Mouse (Mus musculus): ENCODE data around the gene Myo19. TPM values are rescaled to one million over a fixed set of nuclear protein-coding genes. Genes with fewer than 3 reads are reported as not detected.
"Not testable (repeated sequence)": the region's sequence is repeated elsewhere in the genome, so short reads cannot be mapped to it uniquely, and the experiment has no call there.

Gene Myo19
- 10 to 100 TPM in 1 of 2 experiments, 1 to 10 TPM in 1; 9.4 to 11.6 TPM for total RNA-seq (2021)
- long read RNA-seq, experiment 1, full-length matches to known transcripts, result 5 of 12 reads
- long read RNA-seq, experiment 1, partial matches to known transcripts, result 2 of 12 reads
- long read RNA-seq, experiment 1, other reads (novel, unspliced or antisense), result 5 of 12 reads
- long read RNA-seq, experiment 2, full-length matches to known transcripts, result 1 of 6 reads
- long read RNA-seq, experiment 2, partial matches to known transcripts, result 2 of 6 reads
- long read RNA-seq, experiment 2, other reads (novel, unspliced or antisense), result 3 of 6 reads

DNA sequence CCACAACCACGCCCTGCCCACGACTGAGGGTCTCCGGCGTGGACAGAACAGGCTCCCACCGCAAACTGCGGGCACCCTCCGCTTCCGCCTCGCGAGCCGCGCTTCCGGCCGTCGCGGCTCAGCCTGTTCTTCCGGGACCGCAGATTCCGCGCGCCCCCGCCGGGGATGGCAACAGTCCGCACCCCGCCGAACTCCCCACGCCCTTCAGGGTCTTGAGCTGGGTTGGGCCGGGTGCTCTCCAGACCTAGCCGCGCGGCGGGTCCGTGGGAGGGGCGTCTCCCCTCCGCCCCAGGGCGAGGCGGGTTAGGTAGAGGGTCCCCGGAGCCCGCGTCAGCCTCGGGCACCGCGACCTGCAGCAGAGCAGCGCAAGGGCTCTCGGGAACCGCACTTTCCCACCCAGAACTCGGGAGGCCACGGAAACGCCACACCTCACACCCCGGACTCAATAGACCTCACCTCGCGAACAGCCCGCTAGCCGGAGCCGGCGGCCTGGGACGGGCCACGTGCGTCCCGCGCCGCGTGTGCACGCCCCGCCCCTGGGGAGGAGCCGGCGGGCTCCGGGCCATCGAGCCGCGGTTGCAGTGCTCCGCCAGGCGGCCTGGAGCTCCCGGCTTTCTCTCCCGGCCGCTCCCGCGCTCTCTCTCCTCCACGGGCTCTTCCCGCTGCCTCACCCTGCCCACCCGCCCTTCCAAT lies at the start of gene Myo19, which contains the start of gene Pigw:
Gene Myo19, plus strand, starts transcription at position 377 of the 693 bp plus-strand sequence.
Gene Pigw, minus strand, starts transcription at position 514 of the 693 bp plus-strand sequence.
- peak; percentile 80 to 86 for DNase-seq (ENCODE audit: low spot score in 2 of 2)

DNA sequence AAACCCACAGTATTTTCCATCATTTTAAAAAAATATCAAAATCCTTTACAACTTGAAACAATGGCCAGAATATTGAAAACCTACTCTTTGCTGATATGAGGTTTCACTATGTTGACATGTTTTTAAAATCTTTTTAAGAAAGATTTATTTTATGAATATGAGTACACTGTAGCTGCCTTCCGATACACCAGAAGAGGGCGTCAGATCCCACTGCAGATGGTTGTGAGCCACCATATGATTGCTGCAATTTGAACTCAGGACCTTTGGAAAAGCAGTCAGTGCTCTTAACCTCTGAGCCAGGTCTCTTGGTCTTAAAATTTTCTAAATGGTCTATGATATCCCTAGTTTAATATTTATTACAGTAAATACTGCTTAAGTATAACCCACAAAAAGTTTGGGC lies 40.6 kb upstream of the Myo19 start:
- DNase-seq (ENCODE audit: low spot score in 2 of 2), result no peak

DNA sequence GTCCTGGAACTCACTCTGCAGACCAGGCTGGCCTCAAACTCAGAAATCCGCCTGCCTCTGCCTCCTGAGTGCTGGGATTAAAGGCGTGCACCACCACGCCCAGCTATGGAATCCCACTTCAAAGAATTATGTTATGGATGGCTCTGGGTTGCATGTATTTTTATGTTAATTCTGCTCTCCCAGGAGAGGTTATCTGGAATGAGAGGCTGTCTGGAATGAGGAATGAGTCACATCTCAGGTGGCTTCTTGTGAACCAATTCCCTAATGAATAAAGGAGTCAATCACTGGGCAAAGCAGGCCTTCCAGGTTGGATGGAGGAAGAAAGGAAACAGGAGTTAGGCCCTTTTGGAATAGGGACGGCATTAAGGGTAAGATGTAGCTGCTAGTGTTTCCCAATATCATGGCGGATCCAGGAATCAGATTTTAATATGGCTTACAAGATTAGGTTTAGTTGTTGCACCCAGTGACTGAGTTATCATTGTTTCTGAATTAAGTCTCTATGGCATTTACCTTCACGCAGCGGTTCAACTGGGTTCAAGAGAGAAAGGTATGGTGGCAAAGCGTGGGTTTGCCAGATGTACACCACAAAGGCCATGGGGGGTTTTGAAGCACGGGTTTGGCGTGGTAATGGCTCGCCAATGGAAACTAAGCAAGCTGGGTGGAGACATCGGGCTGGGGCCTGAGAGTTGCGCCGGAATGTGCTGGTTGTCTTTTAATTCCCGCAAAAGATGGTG lies 33.0 kb upstream of the Myo19 start:
- DNase-seq (ENCODE audit: low spot score in 2 of 2), result no peak

DNA sequence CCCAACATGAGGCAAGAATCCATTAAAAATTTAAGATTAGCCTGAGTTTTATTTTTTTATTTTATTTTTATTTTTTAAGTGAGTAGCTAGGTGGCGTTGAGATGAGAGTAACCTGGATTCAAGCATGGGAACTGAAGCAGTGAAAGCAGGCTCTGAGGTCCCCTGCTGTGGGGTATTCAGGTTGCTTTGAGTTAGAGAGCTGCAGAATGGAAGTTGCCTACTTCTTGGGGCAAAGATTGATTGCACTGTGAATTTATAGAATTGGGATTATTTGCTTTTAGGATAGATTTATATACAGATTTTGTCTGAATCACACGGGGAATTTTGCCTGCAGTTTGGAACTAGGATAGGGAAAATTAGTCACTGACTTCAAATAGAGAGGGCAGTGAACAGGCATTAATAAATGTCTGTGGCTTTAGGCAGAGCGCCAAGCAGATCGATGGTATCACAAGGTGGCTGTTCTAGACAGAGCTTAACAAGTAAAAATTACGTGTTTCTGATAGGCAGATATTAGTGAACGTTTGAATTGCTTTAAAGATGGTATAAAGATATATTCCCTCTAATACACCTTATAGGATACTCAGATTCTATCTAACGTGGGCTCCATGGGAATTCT lies 32.4 kb upstream of the Myo19 start:
- DNase-seq (ENCODE audit: low spot score in 2 of 2), result peak in 1 of 2 experiments; percentile 20

DNA sequence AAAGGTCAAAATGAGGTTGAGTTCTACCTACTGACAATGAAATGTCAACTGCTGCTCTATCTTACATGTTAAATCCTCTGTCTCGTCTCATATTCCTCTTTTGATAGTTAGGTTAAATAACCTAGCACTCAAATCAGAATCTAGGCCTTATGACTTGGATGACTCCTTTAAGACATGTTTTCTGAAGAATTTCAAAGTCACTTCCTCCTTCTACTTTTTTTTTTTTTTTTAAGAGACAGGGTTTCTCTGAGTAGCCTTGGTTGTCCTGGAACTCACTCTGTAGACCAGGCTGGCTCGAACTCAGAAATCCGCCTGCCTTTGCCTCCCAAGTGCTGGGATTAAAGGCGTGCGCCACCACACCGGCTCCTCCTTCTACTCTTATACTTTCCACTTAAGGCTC lies 24.7 kb upstream of the Myo19 start:
- no peak for DNase-seq (ENCODE audit: low spot score in 2 of 2)

DNA sequence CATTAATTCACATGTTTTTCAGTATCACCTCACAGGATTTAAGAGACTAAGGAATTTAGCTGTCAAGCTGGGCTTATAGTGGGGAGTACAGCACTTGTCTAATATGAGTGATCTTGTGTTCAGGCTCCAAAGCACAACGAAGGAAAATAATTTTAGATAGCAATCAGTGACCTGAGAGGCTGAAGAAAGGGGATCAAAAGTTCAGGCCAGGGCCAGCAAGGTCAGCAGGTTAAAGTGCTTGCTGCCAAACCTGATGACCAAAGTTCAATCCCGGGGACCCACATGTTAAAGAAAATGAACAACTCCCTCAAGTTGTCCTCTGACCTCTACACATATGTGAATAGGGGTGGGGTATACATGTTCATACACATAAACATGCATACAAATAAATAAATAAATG lies 14.7 kb upstream of the Myo19 start:
- DNase-seq (ENCODE audit: low spot score in 2 of 2), result no peak

DNA sequence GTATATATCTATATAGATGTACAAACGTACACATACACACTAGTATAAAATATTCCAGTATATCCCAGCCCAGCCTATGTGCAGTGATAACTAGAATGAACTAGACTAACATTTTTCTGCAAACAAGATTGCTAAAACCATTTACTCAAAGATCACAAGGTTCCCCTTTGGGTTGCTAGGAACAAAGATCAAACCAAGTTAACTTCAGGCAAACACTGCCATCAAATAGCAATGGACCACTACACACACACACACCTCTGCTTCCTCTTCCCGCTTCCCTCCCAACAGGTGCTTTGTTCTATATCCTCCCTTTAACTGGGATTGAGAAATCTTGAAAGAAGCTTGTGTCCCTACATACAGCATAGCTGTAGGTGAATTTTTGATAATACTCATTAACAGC lies 12.4 kb upstream of the Myo19 start:
- DNase-seq (ENCODE audit: low spot score in 2 of 2), result no peak

DNA sequence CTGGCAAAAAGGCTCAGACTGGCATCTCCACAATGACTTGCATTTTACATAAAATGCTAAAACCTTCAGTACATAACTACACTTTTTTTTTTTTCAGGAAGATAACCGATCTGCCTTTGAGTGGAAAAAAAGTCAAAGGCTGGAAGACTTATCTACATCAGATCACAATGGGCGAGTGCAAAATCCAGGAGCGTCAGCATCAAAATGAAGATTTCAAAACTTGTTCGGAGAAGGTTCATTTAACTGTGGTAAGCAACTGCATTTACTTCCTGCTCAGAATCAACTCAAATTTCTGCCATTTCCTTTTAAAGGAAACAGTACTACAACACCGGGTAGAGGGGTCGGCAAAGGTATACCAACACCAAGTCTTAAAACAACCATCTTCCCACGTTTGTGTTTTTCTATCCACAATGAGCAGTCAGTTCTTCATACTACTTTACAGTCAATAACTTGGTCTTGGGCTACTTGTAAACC lies 11.1 kb upstream of the Myo19 start:
- no peak for DNase-seq (ENCODE audit: low spot score in 2 of 2)

DNA sequence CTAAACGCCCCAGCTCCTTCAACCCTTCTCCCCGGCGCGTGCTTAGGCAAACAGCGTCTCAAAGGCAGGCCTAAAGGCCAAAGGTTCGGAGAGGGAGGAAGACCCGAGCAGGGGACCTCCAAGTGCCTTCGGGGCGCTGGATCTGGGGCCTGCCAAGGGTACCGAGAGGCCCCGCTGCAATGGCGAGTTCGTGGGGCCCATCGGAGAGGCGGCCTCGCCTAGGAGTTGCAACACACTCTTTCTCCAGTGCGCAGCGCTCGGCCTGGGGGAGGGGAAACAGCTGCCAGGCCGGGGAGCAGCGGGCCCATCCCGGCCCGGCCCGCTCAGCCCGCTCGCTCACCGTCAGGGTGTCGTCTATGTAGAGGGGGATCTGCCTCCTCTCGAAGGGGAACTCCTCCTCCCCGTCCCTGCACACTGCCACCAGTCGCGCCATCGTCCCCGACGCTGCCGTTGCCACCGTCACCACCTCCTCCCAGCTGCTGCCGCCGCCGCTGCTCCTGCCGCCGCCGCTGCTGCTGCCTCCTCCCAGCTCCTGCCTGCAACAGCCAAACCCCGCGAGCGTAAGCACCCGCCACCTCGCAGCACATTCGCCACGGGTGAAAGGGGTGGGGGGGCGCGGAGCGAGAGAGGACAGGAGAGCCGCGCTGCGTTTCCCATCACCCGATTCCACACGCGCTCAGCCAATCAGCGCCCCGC lies 10.3 kb upstream of the Myo19 start:
- DNase-seq (ENCODE audit: low spot score in 2 of 2), result peak; percentile 84 to 85

DNA sequence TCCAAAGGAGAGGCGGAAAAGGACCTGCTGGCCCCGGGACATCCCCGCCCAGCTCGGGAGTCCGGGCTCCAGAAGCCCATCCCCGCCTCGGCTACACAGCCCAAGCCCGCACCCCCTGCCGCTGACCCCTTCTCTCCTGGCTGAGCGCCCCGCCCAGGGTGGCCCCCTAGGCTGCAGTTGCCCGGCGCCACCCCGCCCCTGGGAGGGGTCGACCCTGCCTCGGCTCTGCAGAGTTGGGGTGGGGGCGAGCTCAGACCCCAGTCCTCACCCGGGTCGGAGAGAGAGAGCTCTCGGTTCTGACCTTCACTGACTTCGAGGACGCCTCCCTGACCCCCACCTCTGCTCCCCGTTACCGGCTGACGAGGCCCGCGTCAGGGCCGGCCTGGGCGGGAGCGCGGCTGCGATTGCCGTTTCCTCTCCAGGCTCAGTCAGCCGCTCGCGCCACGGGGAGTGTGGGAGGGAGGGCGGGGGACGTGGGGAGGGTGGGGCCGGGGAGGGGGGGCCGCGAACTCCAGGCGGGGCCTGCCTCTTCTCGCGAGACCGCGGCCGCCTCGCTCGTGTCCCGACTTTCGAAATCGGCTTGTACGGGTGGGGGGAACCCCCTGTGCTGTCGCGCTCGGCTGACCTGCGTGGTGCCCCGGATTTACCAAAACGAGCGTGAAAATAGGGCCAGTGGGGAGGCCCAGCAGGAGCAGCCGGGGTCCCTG lies 9.5 kb upstream of the Myo19 start, which contains the start of gene Ggnbp2:
Gene Ggnbp2, minus strand, starts transcription at position 481 of the 707 bp plus-strand sequence.
- peak; percentile 93 to 94 for DNase-seq (ENCODE audit: low spot score in 2 of 2)

DNA sequence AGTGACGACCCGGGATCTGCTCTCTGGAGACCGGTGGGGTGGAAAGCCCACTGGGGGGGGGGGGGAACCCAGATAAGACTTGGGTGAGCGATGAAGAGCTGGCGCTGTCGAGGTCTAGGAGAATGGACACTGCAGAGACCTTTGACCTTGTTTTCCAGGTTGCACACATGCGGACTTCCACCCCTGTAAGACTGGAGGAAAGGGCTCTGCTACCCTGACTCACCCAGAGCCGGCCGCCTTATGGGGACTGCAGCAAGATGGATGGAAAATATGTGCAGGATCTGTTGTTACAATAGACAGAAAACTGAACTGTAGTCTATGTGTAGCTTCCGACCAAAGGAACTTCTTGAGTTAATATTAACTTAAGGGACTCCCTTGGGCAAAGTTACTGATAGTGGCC lies 8.9 kb upstream of the Myo19 start:
- DNase-seq (ENCODE audit: low spot score in 2 of 2), result no peak

DNA sequence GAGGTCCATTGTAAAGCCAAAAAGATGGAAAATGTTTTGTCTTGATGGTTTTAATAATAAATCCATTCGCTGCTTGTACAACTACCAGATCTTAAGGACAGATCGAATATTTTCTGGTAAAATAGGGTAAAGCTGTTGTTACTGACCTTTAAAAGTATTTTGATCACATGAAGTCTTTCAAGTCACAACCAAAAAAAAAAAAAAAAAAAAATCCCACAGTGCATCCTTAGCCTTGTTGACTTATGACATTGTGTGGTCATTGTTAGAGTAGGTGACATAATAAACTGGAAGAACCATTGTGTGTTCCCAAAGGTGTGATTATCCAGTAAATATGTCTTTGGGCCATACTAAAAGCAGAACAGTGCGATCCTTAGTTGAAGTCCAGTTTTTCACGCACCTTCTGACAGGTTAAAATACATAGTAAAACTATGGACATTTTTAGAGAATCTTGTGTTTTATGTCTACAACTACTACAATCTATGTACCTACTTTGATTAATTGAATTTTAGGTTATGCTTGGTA lies 8.3 kb upstream of the Myo19 start:
- DNase-seq (ENCODE audit: low spot score in 2 of 2), result no peak

DNA sequence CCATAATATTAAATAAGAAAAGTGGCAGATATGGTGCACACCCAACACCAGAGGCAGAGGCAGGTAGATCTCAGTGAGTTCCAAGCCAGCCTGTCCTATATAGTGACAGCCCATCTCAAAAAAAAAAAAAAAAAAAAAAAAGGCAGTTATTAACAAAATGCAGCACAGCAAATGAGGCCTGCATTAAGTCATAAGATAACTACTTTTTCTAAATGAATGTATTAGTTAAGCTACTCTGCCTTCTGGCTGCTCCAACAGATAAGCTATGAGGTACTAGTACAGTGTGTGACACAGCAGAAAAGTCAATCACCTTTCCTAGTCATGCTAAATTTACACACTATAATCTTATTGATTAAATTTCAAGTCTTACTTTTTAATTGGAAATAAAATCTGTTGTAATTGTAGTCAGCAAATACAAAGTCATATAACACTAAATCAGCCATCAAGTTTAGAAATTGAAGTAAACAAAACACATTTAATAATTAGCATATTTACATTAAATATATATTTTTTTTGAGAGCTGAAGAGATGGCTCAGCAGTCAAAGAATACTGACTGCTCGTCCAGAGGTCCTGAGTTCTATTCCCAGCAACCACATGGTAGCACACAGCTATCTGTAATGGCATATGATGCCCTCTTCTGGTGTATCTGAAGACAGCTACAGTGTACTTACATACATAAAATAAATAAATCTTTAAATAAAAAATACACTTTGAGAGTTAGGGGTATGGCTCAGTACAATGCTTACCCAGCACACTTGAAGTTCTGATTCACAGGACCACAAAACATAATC lies 6.7 kb upstream of the Myo19 start:
- no peak for DNase-seq (ENCODE audit: low spot score in 2 of 2)

DNA sequence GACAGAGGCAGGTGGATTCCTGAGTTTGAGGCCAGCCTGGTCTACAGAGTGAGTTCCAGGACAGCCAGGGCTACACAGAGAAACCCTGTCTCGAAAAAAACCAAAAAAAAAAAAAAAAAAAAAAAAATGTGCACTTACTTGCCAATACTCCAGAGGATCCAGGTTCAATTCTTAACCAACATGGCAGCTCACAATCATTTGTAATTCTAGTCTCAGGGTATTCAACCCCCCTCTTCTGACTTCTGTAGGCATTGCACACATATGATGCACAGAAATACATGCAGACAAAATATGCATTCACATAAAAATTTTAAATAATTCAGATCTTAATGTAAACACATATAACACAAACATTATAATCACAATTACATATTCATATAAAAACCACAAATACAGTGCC lies 3.9 kb upstream of the Myo19 start:
- DNase-seq (ENCODE audit: low spot score in 2 of 2), result not testable (repeated sequence)

DNA sequence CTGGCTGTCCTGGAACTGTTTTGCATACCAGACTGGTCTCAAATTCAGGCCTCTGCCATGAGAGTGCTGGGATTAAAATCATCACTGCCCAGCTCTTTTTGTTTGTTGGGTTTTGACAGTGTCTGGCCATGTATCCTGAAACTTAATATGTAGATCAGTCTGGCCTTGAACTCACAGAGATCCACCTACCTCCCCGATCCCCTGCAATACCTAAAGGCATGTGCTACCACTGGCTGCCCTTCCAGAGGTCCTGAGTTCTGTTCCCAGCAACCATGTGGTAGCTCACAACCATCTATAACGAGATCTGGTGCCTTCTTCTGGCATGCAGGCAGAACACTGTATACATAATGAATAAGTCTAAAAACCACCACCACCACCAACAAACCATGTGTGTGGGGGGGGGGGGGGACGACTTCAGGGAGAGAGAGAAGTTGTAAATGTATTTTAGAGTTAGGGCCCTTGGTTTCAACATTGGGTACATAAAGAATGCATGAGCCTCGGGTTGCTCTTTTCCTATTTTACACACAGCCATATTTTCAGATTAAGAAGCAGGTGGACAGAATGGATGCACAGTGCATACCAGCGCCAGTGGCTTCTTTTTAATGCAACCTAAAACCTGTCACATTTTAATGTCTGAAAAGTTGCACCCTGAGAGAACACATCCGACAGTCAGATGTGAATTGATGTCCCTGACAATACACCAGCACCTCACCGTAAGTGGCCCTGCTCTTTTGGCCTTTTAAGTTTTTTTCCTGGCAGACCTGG lies 759 bp upstream of the Myo19 start:
- no peak for DNase-seq (ENCODE audit: low spot score in 2 of 2)

DNA sequence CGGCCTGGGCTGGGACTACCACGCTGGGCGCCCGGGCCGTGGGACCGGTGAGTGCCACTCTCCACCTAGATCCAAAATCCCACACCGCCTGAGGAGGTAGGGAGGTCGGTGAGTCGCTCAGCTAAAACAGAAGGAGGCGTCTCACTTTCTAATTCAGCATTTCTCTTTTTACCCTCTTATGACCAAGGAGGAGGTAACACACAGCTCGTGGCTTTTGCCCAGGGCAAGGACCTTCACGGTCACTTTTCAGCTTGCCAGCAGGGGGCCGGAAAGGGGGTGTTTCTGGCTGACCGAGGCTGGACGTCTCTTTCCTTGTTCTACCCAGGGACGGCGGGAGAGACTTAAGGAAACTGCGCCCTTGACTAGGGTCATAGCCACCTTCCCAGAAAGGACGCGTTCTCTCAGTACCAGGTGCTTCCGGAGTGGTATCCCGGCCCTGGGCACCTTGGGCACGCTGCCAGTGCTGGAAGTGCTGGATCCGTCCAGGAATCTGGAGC lies 565 bp downstream of the Myo19 start:
- DNase-seq (ENCODE audit: low spot score in 2 of 2), result peak; percentile 35 to 52

DNA sequence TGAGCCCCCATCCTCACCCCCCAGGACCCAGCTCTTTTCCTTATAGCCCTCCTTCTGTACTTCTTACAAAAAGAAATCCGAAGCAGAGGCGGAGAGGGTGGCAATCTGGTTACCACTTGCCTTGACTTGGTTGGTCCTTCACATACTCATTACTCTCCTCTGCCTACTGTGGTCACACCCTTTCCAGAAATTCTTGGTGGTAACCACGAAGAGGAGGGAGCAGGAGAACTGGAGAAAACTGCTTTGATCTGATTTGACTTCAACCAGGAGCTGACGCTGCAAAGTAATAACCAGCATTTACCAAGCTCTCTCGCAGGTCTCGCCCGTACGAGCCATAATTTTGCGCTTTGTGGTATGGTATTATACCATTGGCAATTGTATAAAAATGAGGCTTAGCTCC lies 1.0 kb downstream of the Myo19 start:
- no peak for DNase-seq (ENCODE audit: low spot score in 2 of 2)

DNA sequence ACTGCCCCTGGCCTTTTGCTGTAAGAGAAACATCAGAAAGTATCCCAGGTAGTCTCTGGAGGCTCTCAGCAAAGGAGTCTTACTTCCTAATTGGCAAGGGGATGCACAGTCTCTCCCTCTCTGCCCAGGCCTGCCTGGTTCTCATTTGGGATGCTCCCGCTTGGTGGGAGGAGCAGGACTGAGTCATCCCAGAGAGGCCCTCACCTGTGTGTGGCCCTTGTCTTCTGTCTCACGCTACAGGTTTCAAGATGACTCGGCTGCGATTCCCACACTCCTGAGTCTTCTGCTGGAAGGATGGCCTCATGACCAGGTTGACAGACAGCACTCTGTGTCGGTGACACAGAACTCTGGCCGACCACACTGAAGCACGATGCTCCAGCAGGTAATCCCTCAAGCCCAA lies 2.4 kb downstream of the Myo19 start:
- DNase-seq (ENCODE audit: low spot score in 2 of 2), result no peak

Measured in adrenal gland, adult 18-20 months (tissue).